Mouse (Mus musculus) G1E (cell line): ENCODE results near the gene Car9.

ENCODE experiments used
- CTCF ChIP-seq: IDR thresholded peaks from 2 replicates; pipeline ENCODE4 v1.5.1; 2012; ENCODE audit warnings: low read depth, low read length, inconsistent platforms, mixed read lengths
- TAL1 ChIP-seq: conservative IDR thresholded peaks from 2 replicates; pipeline ENCODE4 v1.6.1; 2012; ENCODE audit warnings: low read depth, low read length, inconsistent platforms, mixed read lengths

GRCm38 (mm10) chr4:43497405-43497804 lies 9.4 kb upstream of the Car9 start:
- no peak for TF ChIP-seq CTCF
- no peak for TF ChIP-seq TAL1
